Mouse (Mus musculus) forebrain, postnatal 0 days (tissue): ENCODE results near the gene Dph5. TPM values are rescaled to one million over a fixed set of nuclear protein-coding genes. Genes with fewer than 3 reads are reported as not detected.
A peak's percentile ranks its signal among the peaks of the same experiment; 100 is the strongest.
"Not testable (repeated sequence)": the region's sequence is repeated elsewhere in the genome, so short reads cannot be mapped to it uniquely, and the experiment has no call there.

Experiments used
- ATAC-seq: fragments of 200-750 bp; cut with Nextera tagmentation; 2 replicates; pipeline ENCODE4 v1.8.0; 2017; ENCODE audit warnings: mild to moderate bottlenecking, moderate library complexity
- DNase-seq: peaks from one replicate; pipeline ENCODE4 v3.0.0-alpha.2; 2015
- H3K27ac ChIP-seq: fragments of 300-500 bp; sonication (generic); 2 replicates; pipeline ENCODE4 v1.5.1; 2014; ENCODE audit warnings: low read depth, mild to moderate bottlenecking, antibody characterized with exemption, low read length, moderate library complexity, mixed read lengths
- H3K27me3 ChIP-seq: fragments of 300-500 bp; sonication (generic); 2 replicates; pipeline ENCODE4 v1.6.1; 2014; ENCODE audit warnings: mild to moderate bottlenecking, low read length, mixed read lengths; ENCODE audit not compliant: insufficient read depth
- H3K36me3 ChIP-seq: fragments of 300-500 bp; sonication (generic); 2 replicates; pipeline ENCODE4 v1.6.1; 2014; ENCODE audit warnings: mild to moderate bottlenecking, moderate library complexity; ENCODE audit not compliant: insufficient read depth
- H3K4me1 ChIP-seq: fragments of 300-500 bp; sonication (generic); 2 replicates; pipeline ENCODE4 v1.6.1; 2014; ENCODE audit warnings: antibody characterized with exemption; ENCODE audit not compliant: insufficient read depth
- H3K4me2 ChIP-seq: fragments of 300-500 bp; sonication (generic); 2 replicates; pipeline ENCODE4 v1.6.1; 2014; ENCODE audit warnings: low read depth, mild to moderate bottlenecking, moderate library complexity
- H3K4me3 ChIP-seq: fragments of 300-500 bp; sonication (generic); 2 replicates; pipeline ENCODE4 v1.5.1; 2014; ENCODE audit warnings: low read depth, low read length, mixed read lengths
- H3K9ac ChIP-seq: fragments of 300-500 bp; sonication (generic); 2 replicates; pipeline ENCODE4 v1.6.1; 2014; ENCODE audit warnings: mild to moderate bottlenecking
- H3K9me3 ChIP-seq: fragments of 300-500 bp; sonication (generic); 2 replicates; pipeline ENCODE4 v1.6.1; 2016; ENCODE audit warnings: low read length
- CTCF ChIP-seq: sonication (generic); IDR thresholded peaks from 2 replicates; pipeline ENCODE4 v1.5.1; 2016; ENCODE audit warnings: antibody characterized with exemption, control low read depth, low read depth
- WGBS: fragments of 180-500 bp; shearing (Covaris S2); extraction: QIAGEN DNeasy Blood & Tissue Kit; methylation state at CpG from one replicate; pipeline ENCODE4 v1.1.7; 2014; 5-methylcytosine and 5-hydroxymethylcytosine counted together
- polyA plus RNA-seq: library from polyadenylated mRNA; unstranded; fragments of >200 nt; fragmentation: Nextera tagmentation; extraction: Ambion mirVana; gene quantifications from 2 replicates; pipeline ENCODE4 v1.2.1, GENCODE M21; 2015
- total RNA-seq: library from RNA; depleted of rRNA; stranded (reverse); fragments of >200 nt; gene quantifications from 2 replicates; pipeline ENCODE4 v1.2.3, GENCODE M21; 2014

The Dph5 gene
- total and polyA plus RNA-seq, 2 experiments from 2014 or later, result 20.0 to 20.1 TPM

DNA sequence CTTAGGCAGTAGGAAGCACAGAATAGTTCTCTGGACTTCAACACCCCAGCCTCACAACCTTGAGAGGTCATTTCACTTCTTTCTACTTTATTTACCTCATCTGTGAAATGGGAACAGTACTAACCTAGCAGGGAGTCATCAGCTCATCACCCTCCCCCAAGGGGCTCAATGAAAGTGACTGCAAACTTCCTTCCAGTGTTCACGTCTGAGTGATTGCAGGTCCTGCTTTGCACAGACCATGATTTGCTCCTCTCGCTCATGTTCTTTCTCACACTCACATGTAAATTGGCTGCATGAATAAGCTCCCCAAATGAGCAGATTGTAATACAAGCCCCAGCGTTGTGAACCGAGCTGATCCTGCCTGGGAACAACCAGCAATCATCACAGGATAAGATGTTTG lies 36.7 kb upstream of the Dph5 start:
- Histone ChIP-seq H3K4me1 (no peaks in the 10 kb centered on the region), H3K9ac (no peak overlapping the region), H3K4me2 (no peak overlapping the region), H3K4me3 (no peak overlapping the region), H3K27me3 (no peaks in the 10 kb centered on the region), H3K27ac (no peak overlapping the region), H3K9me3 (no peaks in the 10 kb centered on the region), H3K36me3 (no peaks in the 10 kb centered on the region)
- DNase-seq (no peak), ATAC-seq (no peak)
- no peak for TF ChIP-seq CTCF
- 23% methylated on average over 4 of the region's 4 CpGs for WGBS

GRCm38 (mm10) chr3:115854672-115855191 lies 32.9 kb upstream of the Dph5 start:
- Histone ChIP-seq H3K4me3 (no peak overlapping the region), H3K9ac (no peak overlapping the region), H3K27me3 (no peaks in the 10 kb centered on the region), H3K36me3 (no peaks in the 10 kb centered on the region), H3K9me3 (no peaks in the 10 kb centered on the region), H3K4me1 (no peaks in the 10 kb centered on the region), H3K27ac (no peak overlapping the region), H3K4me2 (no peak overlapping the region)
- ATAC-seq, result no peak
- WGBS, result 92% methylated on average over 7 of the region's 7 CpGs
- DNase-seq, result no peak
- no peak for TF ChIP-seq CTCF

DNA sequence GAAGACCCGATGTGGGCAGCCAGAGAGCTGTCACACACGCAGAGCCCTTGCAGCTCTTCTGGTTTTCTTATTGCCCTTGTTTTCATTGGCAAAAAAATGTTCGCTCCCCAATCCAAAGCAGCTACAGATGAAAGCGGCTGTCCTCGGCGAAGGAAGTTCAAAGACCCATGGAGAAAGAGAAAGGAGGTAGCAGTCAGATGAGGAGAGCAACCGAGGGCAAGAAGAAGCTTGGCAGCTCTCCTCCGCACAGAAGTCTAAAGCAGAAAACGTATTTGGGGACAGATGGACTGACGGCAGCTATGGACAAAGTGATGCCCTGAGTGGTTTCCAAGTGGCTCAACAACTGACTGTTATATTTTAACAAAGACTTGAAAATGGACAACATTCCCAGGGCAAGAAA lies 32.1 kb upstream of the Dph5 start:
- no peak for TF ChIP-seq CTCF
- no peak overlapping the region for H3K27ac ChIP-seq
- H3K9ac ChIP-seq, result no peak overlapping the region
- no peaks in the 10 kb centered on the region for H3K4me1 ChIP-seq
- H3K36me3 ChIP-seq, result no peaks in the 10 kb centered on the region
- DNase-seq (peak; percentile 5), ATAC-seq (no peak)
- no peak overlapping the region for H3K4me3 ChIP-seq
- H3K4me2 ChIP-seq, result no peak overlapping the region
- 10% methylated on average over 10 of the region's 10 CpGs for WGBS
- no peaks in the 10 kb centered on the region for H3K27me3 ChIP-seq
- H3K9me3 ChIP-seq, result no peaks in the 10 kb centered on the region

DNA sequence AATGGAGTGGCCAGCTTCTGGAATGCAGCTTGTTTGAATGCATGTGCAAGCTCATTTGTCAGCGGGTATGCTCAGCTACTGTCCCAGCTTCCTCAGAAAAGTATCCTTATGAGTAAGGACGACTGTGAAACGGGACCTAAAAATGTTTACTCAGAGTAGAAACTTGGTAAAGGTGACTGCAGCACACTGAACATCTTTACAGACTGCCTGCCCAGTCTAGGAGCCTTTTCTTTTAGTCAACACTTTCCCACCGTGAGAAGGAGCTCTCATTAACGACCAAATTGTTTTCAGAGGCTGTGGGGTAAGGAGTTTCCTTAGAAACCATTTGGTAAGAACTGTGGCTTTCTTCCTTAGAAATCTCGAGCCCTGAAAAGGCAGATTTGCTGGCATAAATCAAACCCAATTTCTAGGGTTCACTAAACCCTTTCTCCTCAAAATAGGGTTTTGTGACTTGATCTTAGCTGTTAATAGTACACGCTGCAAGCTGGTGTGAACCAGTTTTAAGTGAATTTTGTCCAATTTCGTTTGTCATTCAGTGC lies 31.1 kb upstream of the Dph5 start:
- Histone ChIP-seq H3K4me3 (no peak overlapping the region), H3K4me2 (no peak overlapping the region), H3K4me1 (no peaks in the 10 kb centered on the region), H3K9me3 (no peaks in the 10 kb centered on the region), H3K27ac (0 out of 2 replicates have a peak overlapping the region, but pooled peaks have one; percentile 29), H3K27me3 (no peaks in the 10 kb centered on the region), H3K36me3 (no peaks in the 10 kb centered on the region), H3K9ac (no peak overlapping the region)
- 3% methylated on average over 8 of the region's 8 CpGs for WGBS
- DNase-seq (peak; percentile 58), ATAC-seq (peak; percentile 81)
- no peak for TF ChIP-seq CTCF

DNA sequence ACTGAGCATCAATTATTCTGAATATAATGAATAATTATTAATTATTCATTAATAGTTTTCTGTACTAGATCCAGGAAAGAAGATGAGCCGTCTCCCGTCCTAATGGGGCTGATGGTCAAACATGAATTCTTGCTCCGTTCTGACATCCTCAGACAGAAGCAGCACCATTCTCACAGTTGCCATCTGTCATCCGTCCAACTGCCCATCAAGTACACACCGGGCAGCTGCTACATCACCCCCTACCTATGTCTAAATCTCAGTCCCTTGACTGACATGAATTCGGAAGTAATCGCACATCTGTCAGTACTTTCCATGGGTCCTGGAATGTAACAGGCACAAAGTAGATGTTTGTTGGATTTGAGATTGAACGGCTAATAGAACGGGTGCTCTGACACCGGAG lies 30.2 kb upstream of the Dph5 start:
- Histone ChIP-seq H3K4me3 (no peak overlapping the region), H3K9me3 (no peaks in the 10 kb centered on the region), H3K4me1 (no peaks in the 10 kb centered on the region), H3K9ac (no peak overlapping the region), H3K27ac (no peak overlapping the region), H3K27me3 (no peaks in the 10 kb centered on the region), H3K4me2 (no peak overlapping the region), H3K36me3 (no peaks in the 10 kb centered on the region)
- no peak for TF ChIP-seq CTCF
- 26% methylated on average over 10 of the region's 10 CpGs for WGBS
- no peak for DNase-seq
- no peak for ATAC-seq

DNA sequence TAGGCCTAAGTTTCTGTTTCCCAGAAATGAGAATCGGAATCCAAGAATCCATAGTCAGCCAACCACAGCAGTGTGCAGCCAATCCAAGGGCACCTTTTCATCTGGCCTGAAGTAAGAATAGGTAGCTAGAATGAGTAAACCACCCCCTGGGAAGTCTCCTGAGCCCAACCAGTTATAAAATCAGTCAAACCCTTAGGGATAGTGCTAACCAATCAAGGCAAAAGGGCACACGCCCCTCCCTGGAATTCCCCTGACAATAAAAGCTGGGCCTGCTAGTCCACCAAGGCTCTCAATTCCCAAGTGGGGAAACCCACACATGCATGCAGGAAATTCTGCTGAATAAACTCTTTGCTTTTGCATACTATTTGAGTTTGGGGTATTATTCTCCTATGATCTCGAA lies 28.8 kb upstream of the Dph5 start:
- Histone ChIP-seq H3K9me3 (no peaks in the 10 kb centered on the region), H3K27me3 (no peaks in the 10 kb centered on the region), H3K9ac (no peak overlapping the region), H3K4me2 (no peak overlapping the region), H3K27ac (no peak overlapping the region), H3K4me1 (no peaks in the 10 kb centered on the region), H3K36me3 (no peaks in the 10 kb centered on the region), H3K4me3 (no peak overlapping the region)
- no peak for DNase-seq
- TF ChIP-seq CTCF, result no peak
- 84% methylated on average over 3 of the region's 3 CpGs for WGBS
- no peak for ATAC-seq

DNA sequence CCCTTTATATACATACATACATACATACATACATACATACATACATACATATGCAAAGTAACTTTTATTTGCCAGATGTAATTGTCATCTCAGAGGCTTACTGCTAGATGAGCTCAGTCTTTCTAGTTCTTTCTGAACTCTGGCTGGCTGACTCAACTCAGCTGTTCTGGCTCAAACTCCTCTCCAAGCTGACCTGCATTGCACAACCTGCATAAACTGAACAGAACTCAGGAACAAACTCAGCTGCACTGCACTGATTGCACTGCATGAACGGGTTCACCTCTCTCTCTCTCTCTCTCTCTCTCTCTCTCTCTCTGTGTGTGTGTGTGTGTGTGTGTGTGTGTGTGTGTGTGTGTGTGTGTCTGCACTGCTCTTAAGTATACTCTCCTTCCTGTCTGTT lies 26.9 kb upstream of the Dph5 start:
- H3K9me3 ChIP-seq, H3K4me2 ChIP-seq, H3K27me3 ChIP-seq, ATAC-seq, H3K27ac ChIP-seq, H3K4me3 ChIP-seq, H3K36me3 ChIP-seq, DNase-seq, H3K9ac ChIP-seq, H3K4me1 ChIP-seq: not testable (repeated sequence)
- WGBS, result 95% methylated on average over 1 of the region's 1 CpGs
